Mouse (Mus musculus) testis, adult 2 months (tissue): ENCODE results near the gene Dock9.

Experiments used
- CTCF ChIP-seq: fragments of 200-500 bp; IDR thresholded peaks from 2 replicates; pipeline ENCODE4 v1.5.1; 2012; ENCODE audit warnings: low read depth, mild to moderate bottlenecking, inconsistent platforms, low read length, moderate library complexity; ENCODE audit not compliant: control insufficient read depth, insufficient read depth, insufficient replicate concordance
- POLR2A ChIP-seq: fragments of 200-500 bp; IDR thresholded peaks from 2 replicates; pipeline ENCODE4 v1.6.1; 2012; ENCODE audit warnings: low read depth, mild to moderate bottlenecking, inconsistent platforms, low read length, moderate library complexity; ENCODE audit not compliant: control insufficient read depth

GRCm38 (mm10) chr14:121521709-121522108 is 275.9 kb downstream of the Dock9 start:
- TF ChIP-seq POLR2A (no peak), CTCF (no peak)
